Mouse (Mus musculus): ENCODE results near the gene Vmn1r219. TPM values are rescaled to one million over a fixed set of nuclear protein-coding genes. Genes with fewer than 3 reads are reported as not detected.
"Not testable (repeated sequence)": the region's sequence is repeated elsewhere in the genome, so short reads cannot be mapped to it uniquely, and the experiment has no call there.

Gene Vmn1r219
- not detected in 2 replicates for polyA plus RNA-seq (2014; fragmentation: Nextera tagmentation; extraction: Ambion mirVana)

- 87% methylated on average over 4 of the region's 4 CpGs for WGBS
- H3K4me1 ChIP-seq (ENCODE audit: control insufficient read depth, insufficient read depth, low read length): no peaks in the 10 kb centered on the region
- ATAC-seq: no peak
Observed at GRCm38 (mm10) chr13:23159012-23159411, at the start of gene Vmn1r219. Vmn1r219 (plus strand) TSS chr13:23159312.

GRCm38 (mm10) chr13:23118126-23118525, 41.0 kb upstream of the Vmn1r219 start, which contains the start of gene Vmn1r217:
Vmn1r217 (minus strand) TSS chr13:23118226.
- H3K9me3 ChIP-seq (replicated peaks; ENCODE audit: control insufficient read depth, low read length); ATAC-seq; H3K4me1 ChIP-seq (ENCODE audit: control insufficient read depth, insufficient read depth, low read length); H3K36me3 ChIP-seq (ENCODE audit: control insufficient read depth, insufficient read depth, low read length); H3K9ac ChIP-seq (ENCODE audit: low read length); H3K4me2 ChIP-seq (ENCODE audit: low read length); H3K4me3 ChIP-seq (ENCODE audit: low read depth, low read length); DNase-seq (ENCODE audit: low spot score); H3K27me3 ChIP-seq (replicated peaks; ENCODE audit: control insufficient read depth, insufficient read depth, low read length); H3K27ac ChIP-seq (ENCODE audit: low read depth, low read length): not testable (repeated sequence)
- 84% methylated on average over 1 of the region's 1 CpGs for WGBS

More at GRCm38 (mm10) chr13:23159012-23159411, at the start of gene Vmn1r219:
- no peak for DNase-seq (ENCODE audit: low spot score)
- Histone ChIP-seq H3K27me3 (replicated peaks; ENCODE audit: control insufficient read depth, insufficient read depth, low read length) (no peaks in the 10 kb centered on the region), H3K9ac (ENCODE audit: low read length) (no peak within 1 kb of the TSS), H3K4me3 (ENCODE audit: low read depth, low read length) (no peak within 1 kb of the TSS), H3K9me3 (replicated peaks; ENCODE audit: control insufficient read depth, low read length) (no peaks in the 10 kb centered on the region), H3K4me2 (ENCODE audit: low read length) (no peak within 1 kb of the TSS), H3K27ac (ENCODE audit: low read depth, low read length) (no peak within 1 kb of the TSS), H3K36me3 (ENCODE audit: control insufficient read depth, insufficient read depth, low read length) (no peaks in the 10 kb centered on the region)

GRCm38 (mm10) chr13:23120611-23121010, 38.5 kb upstream of the Vmn1r219 start:
- Histone ChIP-seq H3K9ac (ENCODE audit: low read length) (no peak overlapping the region), H3K27me3 (replicated peaks; ENCODE audit: control insufficient read depth, insufficient read depth, low read length) (no peaks in the 10 kb centered on the region), H3K4me2 (ENCODE audit: low read length) (no peak overlapping the region), H3K4me3 (ENCODE audit: low read depth, low read length) (no peak overlapping the region), H3K4me1 (ENCODE audit: control insufficient read depth, insufficient read depth, low read length) (no peaks in the 10 kb centered on the region), H3K9me3 (replicated peaks; ENCODE audit: control insufficient read depth, low read length) (no peaks in the 10 kb centered on the region), H3K27ac (ENCODE audit: low read depth, low read length) (no peak overlapping the region), H3K36me3 (ENCODE audit: control insufficient read depth, insufficient read depth, low read length) (no peaks in the 10 kb centered on the region)
- ATAC-seq: no peak
- DNase-seq (ENCODE audit: low spot score): no peak
- 87% methylated on average over 2 of the region's 2 CpGs for WGBS

- H3K4me2 ChIP-seq (ENCODE audit: low read length): no peak within 1 kb of the TSS
- no peak within 1 kb of the TSS for H3K4me3 ChIP-seq (ENCODE audit: low read depth, low read length)
- ATAC-seq: no peak
- WGBS: 82% methylated on average over 3 of the region's 3 CpGs
- no peak for DNase-seq (ENCODE audit: low spot score)
- no peaks in the 10 kb centered on the region for H3K36me3 ChIP-seq (ENCODE audit: control insufficient read depth, insufficient read depth, low read length)
- no peaks in the 10 kb centered on the region for H3K4me1 ChIP-seq (ENCODE audit: control insufficient read depth, insufficient read depth, low read length)
- no peaks in the 10 kb centered on the region for H3K27me3 ChIP-seq (replicated peaks; ENCODE audit: control insufficient read depth, insufficient read depth, low read length)
- no peak within 1 kb of the TSS for H3K27ac ChIP-seq (ENCODE audit: low read depth, low read length)
- no peaks in the 10 kb centered on the region for H3K9me3 ChIP-seq (replicated peaks; ENCODE audit: control insufficient read depth, low read length)
- no peak within 1 kb of the TSS for H3K9ac ChIP-seq (ENCODE audit: low read length)
Observed at GRCm38 (mm10) chr13:23133099-23133498, 26.0 kb upstream of the Vmn1r219 start, which contains the start of gene Vmn1r218. Vmn1r218 (plus strand) TSS chr13:23133155.

- Histone ChIP-seq H3K36me3 (ENCODE audit: control insufficient read depth, insufficient read depth, low read length) (no peaks in the 10 kb centered on the region), H3K27me3 (replicated peaks; ENCODE audit: control insufficient read depth, insufficient read depth, low read length) (no peaks in the 10 kb centered on the region), H3K9me3 (replicated peaks; ENCODE audit: control insufficient read depth, low read length) (no peaks in the 10 kb centered on the region), H3K4me2 (ENCODE audit: low read length) (no peak overlapping the region), H3K4me1 (ENCODE audit: control insufficient read depth, insufficient read depth, low read length) (no peaks in the 10 kb centered on the region), H3K9ac (ENCODE audit: low read length) (no peak overlapping the region), H3K4me3 (ENCODE audit: low read depth, low read length) (no peak overlapping the region), H3K27ac (ENCODE audit: low read depth, low read length) (no peak overlapping the region)
- ATAC-seq (no peak), DNase-seq (ENCODE audit: low spot score) (no peak)
- 68% methylated on average over 1 of the region's 1 CpGs for WGBS
Observed at GRCm38 (mm10) chr13:23133501-23133900, 25.6 kb upstream of the Vmn1r219 start.

- Histone ChIP-seq H3K9ac (ENCODE audit: low read length) (no peak overlapping the region), H3K4me1 (ENCODE audit: control insufficient read depth, insufficient read depth, low read length) (no peaks in the 10 kb centered on the region), H3K27me3 (replicated peaks; ENCODE audit: control insufficient read depth, insufficient read depth, low read length) (no peaks in the 10 kb centered on the region), H3K9me3 (replicated peaks; ENCODE audit: control insufficient read depth, low read length) (no peaks in the 10 kb centered on the region), H3K27ac (ENCODE audit: low read depth, low read length) (no peak overlapping the region), H3K4me3 (ENCODE audit: low read depth, low read length) (no peak overlapping the region), H3K36me3 (ENCODE audit: control insufficient read depth, insufficient read depth, low read length) (no peaks in the 10 kb centered on the region), H3K4me2 (ENCODE audit: low read length) (no peak overlapping the region)
- ATAC-seq: peak; percentile 80
- DNase-seq (ENCODE audit: low spot score): peak; percentile 73
- 52% methylated on average over 2 of the region's 2 CpGs for WGBS
Observed at GRCm38 (mm10) chr13:23138880-23139279, 20.2 kb upstream of the Vmn1r219 start.

- Histone ChIP-seq H3K36me3 (ENCODE audit: control insufficient read depth, insufficient read depth, low read length) (no peaks in the 10 kb centered on the region), H3K4me1 (ENCODE audit: control insufficient read depth, insufficient read depth, low read length) (no peaks in the 10 kb centered on the region), H3K27me3 (replicated peaks; ENCODE audit: control insufficient read depth, insufficient read depth, low read length) (no peaks in the 10 kb centered on the region), H3K9ac (ENCODE audit: low read length) (no peak overlapping the region), H3K9me3 (replicated peaks; ENCODE audit: control insufficient read depth, low read length) (no peaks in the 10 kb centered on the region), H3K4me2 (ENCODE audit: low read length) (no peak overlapping the region), H3K4me3 (ENCODE audit: low read depth, low read length) (no peak overlapping the region), H3K27ac (ENCODE audit: low read depth, low read length) (no peak overlapping the region)
- WGBS: 70% methylated on average over 3 of the region's 3 CpGs
- DNase-seq (ENCODE audit: low spot score) (peak; percentile 47), ATAC-seq (no peak)
Observed at GRCm38 (mm10) chr13:23157848-23158247, 1.3 kb upstream of the Vmn1r219 start.

GRCm38 (mm10) chr13:23166471-23166870, 7.4 kb downstream of the Vmn1r219 start:
- H3K27ac ChIP-seq (ENCODE audit: low read depth, low read length); H3K36me3 ChIP-seq (ENCODE audit: control insufficient read depth, insufficient read depth, low read length); ATAC-seq; H3K9ac ChIP-seq (ENCODE audit: low read length); H3K4me3 ChIP-seq (ENCODE audit: low read depth, low read length); H3K9me3 ChIP-seq (replicated peaks; ENCODE audit: control insufficient read depth, low read length); H3K4me2 ChIP-seq (ENCODE audit: low read length); H3K4me1 ChIP-seq (ENCODE audit: control insufficient read depth, insufficient read depth, low read length); DNase-seq (ENCODE audit: low spot score); H3K27me3 ChIP-seq (replicated peaks; ENCODE audit: control insufficient read depth, insufficient read depth, low read length): not testable (repeated sequence)
- WGBS: 93% methylated on average over 4 of the region's 4 CpGs

GRCm38 (mm10) chr13:23187875-23188274, 28.8 kb downstream of the Vmn1r219 start, which contains the start of gene Vmn1r220:
Vmn1r220 (minus strand) TSS chr13:23187975.
- WGBS: 79% methylated on average over 2 of the region's 2 CpGs
- Histone ChIP-seq H3K9ac (ENCODE audit: low read length) (no peak within 1 kb of the TSS), H3K4me3 (ENCODE audit: low read depth, low read length) (no peak within 1 kb of the TSS), H3K4me1 (ENCODE audit: control insufficient read depth, insufficient read depth, low read length) (no peaks in the 10 kb centered on the region), H3K9me3 (replicated peaks; ENCODE audit: control insufficient read depth, low read length) (no peaks in the 10 kb centered on the region), H3K27me3 (replicated peaks; ENCODE audit: control insufficient read depth, insufficient read depth, low read length) (no peaks in the 10 kb centered on the region), H3K27ac (ENCODE audit: low read depth, low read length) (no peak within 1 kb of the TSS), H3K36me3 (ENCODE audit: control insufficient read depth, insufficient read depth, low read length) (no peaks in the 10 kb centered on the region), H3K4me2 (ENCODE audit: low read length) (no peak within 1 kb of the TSS)
- DNase-seq (ENCODE audit: low spot score) (no peak), ATAC-seq (no peak)

Measured in forebrain, embryonic 14.5 days (tissue).